Mouse (Mus musculus): ENCODE measurements around the gene Plppr1. TPM values are rescaled to one million over a fixed set of nuclear protein-coding genes. Genes with fewer than 3 reads are reported as not detected.
"Not testable (repeated sequence)": the region's sequence is repeated elsewhere in the genome, so short reads cannot be mapped to it uniquely, and the experiment has no call there.

Gene Plppr1
- total RNA-seq, 2 experiments from 2014 or later = 47.2 to 49.7 TPM

- peak in 1 of 2 experiments; percentile 17 for DNase-seq (ENCODE audit: extremely low spot score in 1 of 2, low spot score in 2 of 2)
- intact Hi-C loops (cut with DNase I) = loop anchor here (10.0 kb wide), 2 partner anchors 547 to 627 kb away; no protein-coding TSS in a partner anchor
Observed at GRCm38 (mm10) chr4:49321903-49322635, 263.0 kb downstream of the Plppr1 start.

GRCm38 (mm10) chr4:49337949-49338348 is 278.9 kb downstream of the Plppr1 start:
- DNase-seq (ENCODE audit: extremely low spot score in 1 of 2, low spot score in 2 of 2); intact Hi-C loops (cut with DNase I): not testable (repeated sequence)

DNA sequence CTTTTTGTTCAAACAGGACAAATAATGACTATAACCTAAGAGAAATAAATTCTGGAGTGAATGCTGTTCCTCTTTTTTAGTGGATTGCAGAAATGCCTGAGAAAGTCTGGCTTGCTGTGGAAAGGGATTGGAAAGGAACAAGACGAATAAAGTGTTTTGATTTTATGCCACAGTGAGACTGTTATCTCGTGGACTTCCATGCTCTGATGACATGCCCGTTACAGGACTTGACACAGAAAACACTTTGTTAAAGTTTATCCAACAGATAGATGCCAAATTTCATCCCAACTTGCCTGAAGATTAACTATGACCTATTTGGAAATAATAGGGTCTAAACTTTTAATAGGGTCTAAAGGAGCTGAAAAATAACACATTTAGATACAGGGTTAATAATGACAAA is 281.0 kb downstream of the Plppr1 start:
- not testable (repeated sequence) for DNase-seq (ENCODE audit: extremely low spot score in 1 of 2, low spot score in 2 of 2)
- intact Hi-C loops (cut with DNase I) = loop anchor here (10.0 kb wide), 1 partner anchor 75 kb away; no protein-coding TSS in a partner anchor

DNA sequence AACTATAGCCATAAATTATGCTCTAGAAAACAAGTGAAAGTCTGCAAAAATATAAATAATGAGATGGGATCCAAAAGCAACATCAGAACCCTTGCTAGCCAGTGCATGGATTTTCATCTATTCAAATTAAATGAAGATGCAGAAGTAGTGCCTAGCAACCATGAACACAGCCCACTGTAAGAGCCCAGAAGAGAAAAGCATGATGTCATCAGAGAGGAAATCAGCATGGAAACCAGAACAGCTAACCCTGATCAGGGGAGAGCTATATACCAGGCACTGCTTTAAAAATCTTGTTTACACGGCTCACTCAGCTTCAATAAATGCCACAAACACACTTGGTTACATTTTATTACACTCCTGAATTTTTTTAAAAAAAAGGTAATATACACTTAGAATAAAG is 288.9 kb downstream of the Plppr1 start:
- intact Hi-C loops (cut with DNase I) = loop anchor here (10.0 kb wide), 1 partner anchor 67 kb away; no protein-coding TSS in a partner anchor
- DNase-seq (ENCODE audit: extremely low spot score in 1 of 2, low spot score in 2 of 2) = not testable (repeated sequence)

- DNase-seq (ENCODE audit: extremely low spot score in 1 of 2, low spot score in 2 of 2) = no peak
- intact Hi-C loops (cut with DNase I) = loop anchor here (10.0 kb wide), 1 partner anchor 66 kb away; no protein-coding TSS in a partner anchor
Observed at GRCm38 (mm10) chr4:49348677-49349076, 289.6 kb downstream of the Plppr1 start.

- intact Hi-C loops (cut with DNase I) = no loop called here
- DNase-seq (ENCODE audit: extremely low spot score in 1 of 2, low spot score in 2 of 2) = no peak
Observed at GRCm38 (mm10) chr4:49350470-49350869, 291.4 kb downstream of the Plppr1 start.

DNA sequence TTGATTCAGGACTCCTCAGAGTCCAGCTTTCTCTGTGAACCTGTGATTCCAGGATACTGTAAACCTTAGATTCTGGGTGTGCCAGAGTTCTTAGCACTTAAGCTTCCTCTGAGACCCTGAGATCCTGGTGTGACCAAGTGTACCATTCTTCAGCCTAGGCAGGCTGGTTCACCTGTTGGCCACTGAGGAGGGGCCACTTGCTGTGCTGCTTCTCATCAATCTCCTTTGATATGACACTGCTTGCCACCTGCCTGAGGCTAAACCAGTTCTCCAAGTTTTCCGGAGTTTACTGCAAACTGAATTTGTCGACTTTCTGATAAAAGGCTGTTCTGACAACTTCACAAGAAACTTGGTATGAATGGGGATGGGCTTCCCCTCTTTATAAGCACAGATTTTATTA is 298.0 kb downstream of the Plppr1 start:
- DNase-seq (ENCODE audit: extremely low spot score in 1 of 2, low spot score in 2 of 2) = no peak
- intact Hi-C loops (cut with DNase I) = no loop called here

DNA sequence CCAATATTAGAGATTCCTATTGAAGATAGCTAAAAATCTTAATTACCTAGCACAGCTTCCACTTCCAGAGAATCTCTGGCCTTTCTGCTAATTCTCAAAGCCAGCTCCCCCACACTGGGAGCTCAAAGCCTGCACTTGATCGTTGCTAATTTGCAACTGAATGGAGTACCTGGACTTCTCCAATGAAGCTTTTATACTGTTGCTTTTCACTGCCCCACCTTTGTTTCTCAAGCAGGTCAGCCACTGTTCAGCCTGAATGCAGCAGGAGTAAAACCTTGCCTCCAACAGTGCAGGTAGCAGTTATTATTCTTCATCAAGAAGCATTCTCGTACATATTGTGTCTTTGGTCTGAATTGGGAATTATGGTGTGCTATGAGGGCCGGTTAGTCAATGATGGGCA is 309.0 kb downstream of the Plppr1 start:
- intact Hi-C loops (cut with DNase I); DNase-seq (ENCODE audit: extremely low spot score in 1 of 2, low spot score in 2 of 2): not testable (repeated sequence)

DNA sequence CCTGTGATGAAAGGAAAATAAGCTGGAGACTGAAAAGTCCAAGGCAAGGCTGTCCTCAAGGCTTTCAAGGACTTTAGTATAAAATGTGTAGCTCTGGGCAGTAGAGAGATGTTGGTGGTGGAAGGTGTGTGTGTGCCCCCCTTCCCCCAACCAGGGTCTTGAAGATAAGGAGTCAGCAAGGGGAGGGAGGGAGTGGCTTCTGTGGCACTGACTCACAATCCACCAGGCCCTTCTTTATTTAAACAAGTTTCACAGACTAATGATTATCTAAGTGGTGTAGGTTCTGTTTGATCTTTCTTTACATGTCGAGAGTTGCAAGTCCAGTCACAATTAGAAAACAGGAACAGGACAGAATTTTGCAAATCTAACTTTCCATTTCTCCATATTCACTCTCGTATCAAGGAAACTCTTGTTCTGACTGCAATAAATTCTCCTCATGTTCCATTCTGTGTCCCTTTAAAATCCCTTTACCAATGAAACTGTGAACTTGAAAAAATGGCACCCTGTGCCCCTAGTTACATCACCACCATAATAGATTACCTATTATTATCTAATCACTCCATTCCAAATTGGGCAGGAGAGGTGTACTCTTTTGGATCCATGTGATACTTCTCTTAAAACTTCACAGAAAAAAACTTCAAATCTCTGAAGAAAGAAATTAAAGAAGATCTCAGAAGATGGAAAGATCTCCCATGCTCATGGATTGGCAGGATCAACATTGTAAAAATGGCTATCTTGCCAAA is 324.7 kb downstream of the Plppr1 start:
- intact Hi-C loops (cut with DNase I); DNase-seq (ENCODE audit: extremely low spot score in 1 of 2, low spot score in 2 of 2): not testable (repeated sequence)

DNA sequence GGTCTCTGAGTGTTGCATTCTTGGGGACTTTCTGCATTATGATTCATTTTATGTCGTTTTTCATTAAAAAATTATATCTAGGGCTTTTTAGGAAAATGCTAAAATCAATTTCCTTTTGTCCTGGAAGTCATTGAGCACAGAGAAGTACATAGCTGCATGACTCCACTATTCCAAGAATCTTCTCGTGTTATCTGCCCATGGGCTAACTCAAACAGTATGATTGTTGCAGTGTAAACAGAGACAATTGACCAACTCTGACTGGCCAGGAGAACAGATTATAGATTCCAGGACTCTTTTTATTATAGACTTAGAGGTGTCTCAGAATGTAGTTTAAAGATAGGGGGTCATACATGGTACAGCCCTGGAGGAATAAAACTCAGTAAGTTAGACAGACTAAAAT is 327.8 kb downstream of the Plppr1 start:
- no peak for DNase-seq (ENCODE audit: extremely low spot score in 1 of 2, low spot score in 2 of 2)
- intact Hi-C loops (cut with DNase I) = no loop called here
